Mouse (Mus musculus) monocyte, adult 5-6 weeks (primary cell): Measurements from ENCODE around the gene Bcs1l. TPM values are rescaled to one million over a fixed set of nuclear protein-coding genes. Genes with fewer than 3 reads are reported as not detected.

Source experiments
- total RNA-seq: library from RNA; stranded (forward); fragments of 200-1000, 200-491, 200-594 nt; gene quantifications from 3 replicates; pipeline ENCODE4 v1.2.3, GENCODE M21; 2017

Bcs1l gene
- total RNA-seq, 1 experiment from 2014 or later: 5.5 TPM

Other genes with a start within 250 kb of the Bcs1l start
- 0.29 to 3.3 TPM (median 0.96 TPM) in 3 replicates for gene Catip, start 226.2 kb upstream of the Bcs1l start, total RNA-seq
- 180 to 306 TPM (median 249 TPM) in 3 replicates for gene Slc11a1, start 213.1 kb upstream of the Bcs1l start, total RNA-seq
- 31.8 to 64.2 TPM (median 34.4 TPM) in 3 replicates for gene Ctdsp1, start 196.8 kb upstream of the Bcs1l start, total RNA-seq
- 0.87 to 1.9 TPM in 2 of 3 replicates, not detected in the other for gene Vil1, start 178.9 kb upstream of the Bcs1l start, total RNA-seq
- gene Cnot9, start 82.2 kb upstream of the Bcs1l start, total RNA-seq: 7.8 to 24.2 TPM (median 13.9 TPM) in 3 replicates
- 0.19 to 0.97 TPM in 2 of 3 replicates, not detected in the other for gene Plcd4, start 45.4 kb upstream of the Bcs1l start, total RNA-seq
- 19.4 to 49.5 TPM (median 24.4 TPM) in 3 replicates for gene Usp37, start 44.0 kb upstream of the Bcs1l start, total RNA-seq
- gene Zfp142, start within 50 bp of the Bcs1l start, total RNA-seq: 6.4 to 18.3 TPM (median 16.4 TPM) in 3 replicates
- gene Rnf25, start 13.1 kb downstream of the Bcs1l start, total RNA-seq: 30.7 to 48.3 TPM (median 36.2 TPM) in 3 replicates
- gene Stk36, start 13.2 kb downstream of the Bcs1l start, total RNA-seq: 1.2 TPM in 1 of 3 replicates, not detected in the others
- 13.3 to 25.8 TPM (median 21.5 TPM) in 3 replicates for gene Ttll4, start 73.5 kb downstream of the Bcs1l start, total RNA-seq
- gene Cyp27a1, start 125.3 kb downstream of the Bcs1l start, total RNA-seq: 52.0 to 91.2 TPM (median 90.6 TPM) in 3 replicates
- not detected in 3 replicates for gene Prkag3, start 160.9 kb downstream of the Bcs1l start, total RNA-seq
- 0.87 to 2.2 TPM (median 0.96 TPM) in 3 replicates for gene Wnt6, start 183.6 kb downstream of the Bcs1l start, total RNA-seq
- not detected in 3 replicates for gene Wnt10a, start 203.2 kb downstream of the Bcs1l start, total RNA-seq